Mouse (Mus musculus) forelimb bud, embryonic 11.5 days (tissue): ENCODE data around the gene Phkg2.
A peak's percentile ranks its signal among the peaks of the same experiment; 100 is the strongest.

Source experiments
- DNase-seq: peaks from one replicate; pipeline ENCODE4 v3.0.0-alpha.2; 2012; ENCODE audit warnings: low read depth, low spot score

Phkg2 gene

GRCm38 (mm10) chr7:127572895-127573471 lies at the start of gene Phkg2:
Phkg2 (plus strand) TSS chr7:127573340.
- DNase-seq = peak; percentile 98

GRCm38 (mm10) chr7:127541671-127542070 lies 31.5 kb upstream of the Phkg2 start:
- no peak for DNase-seq

GRCm38 (mm10) chr7:127549116-127549835 lies 23.9 kb upstream of the Phkg2 start:
- DNase-seq = no peak

GRCm38 (mm10) chr7:127551558-127551957 lies 21.6 kb upstream of the Phkg2 start:
- no peak for DNase-seq

- no peak for DNase-seq
Observed at GRCm38 (mm10) chr7:127560580-127560979, 12.6 kb upstream of the Phkg2 start.

DNA sequence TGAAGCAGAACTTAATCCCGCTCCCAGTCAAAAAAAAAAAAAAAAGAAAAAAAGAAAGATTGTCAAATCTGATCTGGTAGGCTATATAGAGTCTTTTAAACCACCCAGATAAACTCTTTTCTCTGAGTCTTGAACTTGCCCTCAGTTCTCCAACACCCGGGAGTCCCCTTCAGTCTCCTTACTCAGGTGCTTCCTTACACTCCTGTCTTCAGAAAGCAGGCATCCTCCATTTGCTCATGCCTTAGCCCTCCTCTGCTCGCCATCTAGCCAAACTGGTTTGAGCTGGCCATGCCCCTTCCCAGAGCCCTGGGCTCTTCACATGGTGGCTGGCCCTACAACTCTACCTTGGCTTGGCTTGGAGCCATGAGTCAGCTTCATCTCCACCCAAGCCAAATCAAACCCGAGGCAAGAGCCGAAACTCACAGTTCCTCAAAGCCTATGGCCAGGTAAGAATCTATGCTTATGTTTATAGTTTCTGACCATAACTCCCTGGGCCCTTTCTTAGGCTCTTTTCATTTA lies 11.7 kb upstream of the Phkg2 start, which contains the start of gene Tmem265:
Tmem265 (plus strand) TSS at position 51 of the 519 bp plus-strand sequence.
- DNase-seq = no peak

GRCm38 (mm10) chr7:127564381-127565150 lies 8.6 kb upstream of the Phkg2 start:
- no peak for DNase-seq

DNA sequence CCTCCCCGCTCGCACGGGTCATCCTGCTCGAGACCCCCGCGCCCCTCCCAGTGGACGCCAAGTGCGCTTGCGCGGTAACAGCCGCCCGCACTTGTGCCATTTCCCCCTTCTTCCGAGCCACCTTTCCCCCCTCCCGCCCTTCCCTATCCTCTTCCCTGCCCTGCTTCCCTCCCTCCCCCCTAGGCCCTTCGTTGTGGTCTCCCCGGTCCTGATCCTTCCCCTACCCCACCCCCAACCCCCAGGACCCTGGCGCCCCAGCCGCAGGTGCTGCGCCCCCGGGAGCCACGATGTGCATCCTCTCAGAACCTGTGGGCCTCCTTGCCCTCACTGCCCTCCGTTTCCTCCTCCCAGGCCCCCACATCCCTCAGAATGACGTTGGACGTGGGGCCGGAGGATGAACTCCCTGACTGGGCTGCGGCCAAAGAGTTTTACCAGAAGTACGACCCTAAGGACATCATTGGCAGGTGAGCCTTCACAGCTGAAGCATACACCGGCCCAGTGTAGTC lies 416 bp downstream of the Phkg2 start:
- DNase-seq = no peak

DNA sequence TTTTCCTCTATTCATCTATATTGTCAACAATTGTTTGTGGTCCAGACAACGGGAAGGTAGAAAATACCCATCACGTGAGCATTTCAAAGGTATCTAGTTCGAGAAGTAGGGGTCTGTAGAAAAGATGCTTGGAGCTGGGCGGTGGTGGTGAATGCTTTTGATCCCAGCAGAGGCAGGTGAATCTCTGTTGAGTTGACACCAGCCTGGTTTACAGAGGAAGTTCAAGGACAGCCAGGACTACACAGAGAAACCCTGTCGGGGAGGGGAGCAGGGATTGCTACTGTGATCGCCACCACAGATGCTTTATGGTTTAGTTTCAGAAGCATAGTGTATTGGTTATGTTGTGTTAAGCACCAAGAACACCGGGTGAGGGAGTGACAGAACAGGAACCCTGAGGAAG lies 975 bp downstream of the Phkg2 start:
- DNase-seq = no peak

- no peak for DNase-seq
Observed at GRCm38 (mm10) chr7:127583260-127583659, 10.1 kb downstream of the Phkg2 start.

DNA sequence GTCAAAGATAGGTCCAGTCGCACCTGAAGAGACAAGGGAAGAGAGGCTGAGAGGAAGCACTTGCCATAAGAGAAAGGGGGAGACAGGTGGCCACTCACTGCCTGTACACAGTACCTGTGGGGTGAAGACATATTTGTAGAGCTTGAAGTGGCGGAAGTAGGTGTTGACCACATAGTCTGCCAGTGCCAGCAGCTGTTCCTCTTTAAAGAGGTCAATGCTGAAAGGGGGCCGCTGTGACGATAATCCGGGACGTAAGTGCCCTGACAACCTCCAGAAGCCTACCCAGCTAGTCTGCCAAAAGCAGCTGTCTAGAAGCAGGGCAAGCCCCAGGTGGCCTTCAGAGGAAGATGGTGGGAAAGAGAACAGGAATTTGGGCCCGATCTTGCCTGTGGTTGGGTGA lies 11.9 kb downstream of the Phkg2 start:
- DNase-seq = no peak

DNA sequence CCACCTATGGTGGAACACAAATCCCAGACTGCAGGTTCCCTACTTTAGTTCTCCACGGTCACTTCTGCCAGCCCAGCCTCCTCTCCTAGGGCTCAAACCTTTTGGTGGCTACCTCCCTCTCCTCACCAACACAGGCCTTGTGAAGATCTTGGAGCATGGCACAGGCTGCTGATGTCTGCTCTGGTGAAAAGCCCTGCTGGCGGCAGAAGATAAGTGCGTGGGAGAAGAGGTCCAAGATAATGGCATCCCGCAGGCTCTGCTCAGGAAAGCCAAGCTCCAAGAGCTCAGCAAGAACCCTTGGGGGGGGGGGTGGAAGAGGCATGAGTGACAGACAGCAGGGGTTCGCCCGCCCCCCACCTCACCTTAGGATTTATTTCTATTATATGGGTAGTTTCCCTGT lies 13.0 kb downstream of the Phkg2 start:
- DNase-seq = no peak

GRCm38 (mm10) chr7:127587196-127587595 lies 14.1 kb downstream of the Phkg2 start:
- no peak for DNase-seq

GRCm38 (mm10) chr7:127588011-127588871 lies 15.1 kb downstream of the Phkg2 start, which contains the start of the genes Ccdc189 and Rnf40:
Ccdc189 (minus strand) TSS chr7:127588595.
Rnf40 (plus strand) TSS chr7:127588767.
- peak; percentile 98 for DNase-seq

DNA sequence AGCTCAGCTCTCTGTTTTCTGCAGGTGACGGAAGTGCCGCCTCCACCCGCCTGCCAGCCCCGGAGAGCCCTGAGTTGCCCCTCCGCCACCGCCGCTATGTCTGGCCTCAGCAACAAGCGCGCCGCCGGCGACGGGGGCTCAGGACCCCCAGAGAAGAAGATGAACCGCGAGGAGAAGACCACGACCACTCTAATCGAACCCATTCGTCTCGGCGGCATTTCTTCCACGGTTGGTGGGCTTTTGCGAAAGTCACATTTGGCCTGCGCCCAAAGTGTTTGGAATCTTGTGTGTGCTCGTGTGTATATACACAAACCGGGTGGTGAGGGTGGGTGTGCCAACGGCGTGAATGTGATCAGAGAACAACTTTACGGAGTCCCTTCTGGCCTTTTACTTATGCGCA lies 15.8 kb downstream of the Phkg2 start:
- DNase-seq = no peak

- DNase-seq = no peak
Observed at GRCm38 (mm10) chr7:127589637-127590036, 16.5 kb downstream of the Phkg2 start.

GRCm38 (mm10) chr7:127591108-127591507 lies 18.0 kb downstream of the Phkg2 start:
- DNase-seq = no peak

- no peak for DNase-seq
Observed at GRCm38 (mm10) chr7:127592575-127592974, 19.4 kb downstream of the Phkg2 start.

- no peak for DNase-seq
Observed at GRCm38 (mm10) chr7:127596747-127597146, 23.6 kb downstream of the Phkg2 start.

GRCm38 (mm10) chr7:127600612-127601011 lies 27.5 kb downstream of the Phkg2 start:
- DNase-seq = no peak

GRCm38 (mm10) chr7:127601735-127602134 lies 28.6 kb downstream of the Phkg2 start:
- DNase-seq = no peak
